Mouse (Mus musculus) thymus, adult 2 months (tissue): Measurements from ENCODE around the gene Disc1.

ENCODE experiments used
- CTCF ChIP-seq: fragments of 200-500 bp; IDR thresholded peaks from 2 replicates; pipeline ENCODE4 v1.5.1; 2012; ENCODE audit warnings: mild to moderate bottlenecking, control low read depth, low read length, moderate library complexity, borderline replicate concordance; ENCODE audit not compliant: control insufficient read depth, poor library complexity, insufficient read depth; ENCODE audit errors: extremely low read depth
- POLR2A ChIP-seq: fragments of 200-500 bp; IDR thresholded peaks from 2 replicates; pipeline ENCODE4 v1.6.1; 2012; ENCODE audit warnings: mild to moderate bottlenecking, low read length, control low read depth, moderate library complexity; ENCODE audit not compliant: control insufficient read depth, poor library complexity, insufficient read depth; ENCODE audit errors: extremely low read depth

DNA sequence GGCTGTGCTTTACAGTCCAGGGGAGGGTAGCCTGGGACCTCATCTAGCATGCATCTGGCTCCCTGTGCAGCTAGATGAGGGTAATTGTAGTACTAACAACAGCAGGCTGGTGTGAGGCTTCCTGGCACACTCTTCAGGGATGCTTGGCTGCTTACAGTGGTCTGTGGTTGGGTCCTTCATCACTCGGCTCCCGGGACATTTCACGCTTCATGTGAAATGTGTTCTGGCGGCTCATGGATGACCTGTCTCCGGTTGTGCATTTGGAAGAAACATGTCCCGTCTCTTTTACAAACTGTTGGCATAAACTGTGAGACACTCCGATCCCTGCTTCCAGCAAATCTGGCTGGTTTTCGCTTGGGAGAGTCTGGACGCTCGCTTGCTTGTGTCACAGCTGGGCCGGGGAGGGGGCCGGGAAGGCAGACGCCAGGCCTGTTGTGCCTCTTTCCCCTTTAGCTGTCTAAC, 85.7 kb downstream of the Disc1 start:
- TF ChIP-seq CTCF (no peak), POLR2A (no peak)
